Comparison of ENCODE assay signal across 17 mouse cellular contexts in the genomic region with DNA sequence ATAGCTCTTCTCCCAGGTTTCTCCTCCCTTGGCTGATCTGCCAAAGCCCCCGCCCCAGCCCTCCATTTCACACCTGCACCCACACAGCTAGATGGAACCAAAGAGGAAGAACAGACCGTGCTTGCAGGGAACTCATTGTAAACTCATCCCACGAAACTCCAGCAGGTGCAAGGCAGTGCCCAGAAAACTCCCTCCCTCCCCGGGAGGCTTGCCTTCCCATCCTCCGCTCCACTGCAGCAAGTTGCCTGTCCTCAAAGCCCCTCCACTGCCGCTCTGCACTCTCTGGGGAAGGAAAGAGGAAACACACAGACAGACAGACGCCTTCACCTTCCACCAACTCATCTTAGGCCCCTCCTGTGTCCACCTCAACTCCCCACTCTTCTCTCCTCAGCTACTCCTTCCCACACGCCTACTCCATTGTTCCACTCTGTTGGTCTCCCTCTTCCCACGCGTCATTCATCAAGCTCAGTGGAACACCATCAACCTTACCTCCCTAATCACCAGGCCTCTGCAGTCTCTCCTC. TPM values are rescaled to one million over a fixed set of nuclear protein-coding genes. Genes with fewer than 3 reads are reported as not detected.
A peak's percentile ranks its signal among the peaks of the same experiment; 100 is the strongest.
DNase-seq lines count a peak whose midpoint lies in the region.
"Had no signal": no experiment of that assay in that cellular context is flagged by ENCODE, and none has a peak within 500 bp of the region (broad histone marks: within the 10 kb centered on the region; RNA-seq: fewer than 3 reads in every experiment).

No protein-coding gene starts in this region.

- peaks cover 20% of the 10 kb centered on the region for H3K27me3 ChIP-seq in heart, embryonic 10.5 days (ENCODE audit: insufficient read depth, poor library complexity, severe bottlenecking)
- H3K27me3 ChIP-seq: forebrain, embryonic 15.5 days; intestine, embryonic 15.5 days; Patski had no signal

- no peak overlapping the region for H3K4me3 ChIP-seq in heart, embryonic 10.5 days
- H3K4me3 ChIP-seq: embryonic facial prominence, embryonic 13.5 days; forebrain, embryonic 15.5 days; heart, adult 2 months; intestine, embryonic 15.5 days; limb, embryonic 13.5 days; megakaryocyte, embryonic 14.5 days had no signal

- intact Hi-C loops in left cerebral cortex, postnatal 4 days (cut with DNase I): loop anchor here (10.0 kb wide), 3 partner anchors 112 to 342 kb away; no protein-coding TSS in a partner anchor
- intact Hi-C loops in heart, postnatal 10 days (cut with DNase I): loop anchor here (5.0 kb wide), 1 partner anchor 345 kb away; no protein-coding TSS in a partner anchor

- no peaks in the 10 kb centered on the region for H3K36me3 ChIP-seq in heart, embryonic 10.5 days
- H3K36me3 ChIP-seq: embryonic facial prominence, embryonic 13.5 days; forebrain, embryonic 15.5 days; intestine, embryonic 15.5 days; limb, embryonic 13.5 days had no signal

- no peaks in the 10 kb centered on the region for H3K9me3 ChIP-seq in heart, embryonic 10.5 days
- H3K9me3 ChIP-seq: embryonic facial prominence, embryonic 13.5 days; forebrain, embryonic 15.5 days; intestine, embryonic 15.5 days; limb, embryonic 13.5 days; megakaryocyte, embryonic 14.5 days had no signal

- peaks cover 13% of the 10 kb centered on the region for H3K4me1 ChIP-seq in heart, embryonic 10.5 days
- H3K4me1 ChIP-seq: embryonic facial prominence, embryonic 13.5 days; forebrain, embryonic 15.5 days; intestine, embryonic 15.5 days; limb, embryonic 13.5 days had no signal

- H3K27ac ChIP-seq in heart, embryonic 10.5 days: no peak overlapping the region
- H3K27ac ChIP-seq: embryonic facial prominence, embryonic 13.5 days; forebrain, embryonic 15.5 days; heart, adult 2 months; intestine, embryonic 15.5 days; limb, embryonic 13.5 days had no signal

- WGBS in heart, embryonic 10.5 days: 38% methylated on average over 10 of the region's 10 CpGs

- DNase-seq in left cerebral cortex, adult 11 months (ENCODE audit: low spot score): peak; percentile 47
- DNase-seq in left cerebral cortex, postnatal 4 days: no peak
- peak; percentile 36 to 52 for DNase-seq in frontal cortex, postnatal 25 days (ENCODE audit: low spot score in 2 of 2)
- peak; percentile 74 to 79 for DNase-seq in layer of hippocampus, postnatal 36 days
- peak; percentile 44 for DNase-seq in right cerebral cortex, postnatal 14 days
- no peak for DNase-seq in thymus, postnatal 4 days
- no peak for DNase-seq in heart, postnatal 10 days
- DNase-seq in heart, embryonic 10.5 days (ENCODE audit: low spot score): no peak
- DNase-seq: cerebellum, postnatal 14 days; heart, adult 2 months; lung, adult 2 months had no signal

RNA-seq across cellular contexts. Expression of a gene that starts 16.6 kb away (rescaled TPM):
- total RNA-seq in left cerebral cortex, postnatal 4 days (2021): under 1 TPM; 0.18 to 0.26 TPM
- under 1 TPM; 0.25 to 0.30 TPM for total RNA-seq in layer of hippocampus, postnatal 36 days (2021)
- total RNA-seq in heart, postnatal 10 days (2021): under 1 TPM in 1 of 2 experiments, not detected in 1; 0.07 TPM
- polyA plus RNA-seq in heart, embryonic 10.5 days (2016; fragmentation: Nextera tagmentation; extraction: Ambion mirVana): 0.11 and 0.28 TPM in 2 replicates
- total RNA-seq: heart, adult 2 months had no signal

RNA-seq across cellular contexts. Expression of a gene that starts 40.2 kb away (rescaled TPM):
- total RNA-seq in left cerebral cortex, postnatal 4 days (2021): 10 to 100 TPM; 65.6 to 72.0 TPM
- 10 to 100 TPM; 47.7 to 49.7 TPM for total RNA-seq in layer of hippocampus, postnatal 36 days (2021)
- total RNA-seq in heart, postnatal 10 days (2021): 10 to 100 TPM; 63.8 to 71.0 TPM
- 61.6 and 70.1 TPM in 2 replicates for polyA plus RNA-seq in heart, embryonic 10.5 days (2016; fragmentation: Nextera tagmentation; extraction: Ambion mirVana)

Comparison
In these comparisons a context has a peak if more than half of its experiments do, and no peak if none do; other contexts are left out.
1. DNase-seq: peak in left cerebral cortex, adult 11 months (single experiment), frontal cortex, postnatal 25 days (2 of 2), layer of hippocampus, postnatal 36 days (2 of 2) and right cerebral cortex, postnatal 14 days (single experiment); none in left cerebral cortex, postnatal 4 days (single experiment), thymus, postnatal 4 days (single experiment), heart, postnatal 10 days (0 of 2) and heart, embryonic 10.5 days (single experiment).